Mouse (Mus musculus): ENCODE results near the gene Gfra1. TPM values are rescaled to one million over a fixed set of nuclear protein-coding genes. Genes with fewer than 3 reads are reported as not detected.

Gene Gfra1
- total RNA-seq, 1 experiment from 2014 or later, result 0.40 TPM

Other genes starting within 250 kb of the Gfra1 start
- not detected in 2 replicates for gene Ccdc172, start 56.1 kb upstream of the Gfra1 start, total RNA-seq (2017)
- gene Pnlip, start 196.6 kb upstream of the Gfra1 start, total RNA-seq (2017), result not detected in 2 replicates

Measured in hematopoietic stem cell, adult 5-6 weeks (primary cell).